Mouse (Mus musculus) lung, adult 2 months (tissue): ENCODE results near the gene Stfa1. TPM values are rescaled to one million over a fixed set of nuclear protein-coding genes. Genes with fewer than 3 reads are reported as not detected.
"Not testable (repeated sequence)": the region's sequence is repeated elsewhere in the genome, so short reads cannot be mapped to it uniquely, and the experiment has no call there.

Experiments
- DNase-seq: peaks from one replicate; pipeline ENCODE4 v3.0.0; 2022
- H3K4me1 ChIP-seq: fragments of 200-500 bp; 2 replicates; pipeline ENCODE4 v1.6.1; 2011; ENCODE audit warnings: low read length; ENCODE audit not compliant: control insufficient read depth, insufficient read depth
- H3K4me3 ChIP-seq: fragments of 200-500 bp; replicated peaks from 2 replicates; pipeline ENCODE3; 2011; ENCODE audit warnings: low read depth, mild to moderate bottlenecking, control low read depth, low read length; ENCODE audit errors: extremely low read depth
- CTCF ChIP-seq: fragments of 200-500 bp; IDR thresholded peaks from 2 replicates; pipeline ENCODE4 v1.5.1; 2011; ENCODE audit warnings: mild to moderate bottlenecking, low read length, control low read depth; ENCODE audit not compliant: insufficient read depth
- POLR2A ChIP-seq: fragments of 200-500 bp; IDR thresholded peaks from 2 replicates; pipeline ENCODE4 v1.6.1; 2011; ENCODE audit warnings: low read depth, mild to moderate bottlenecking, control low read depth, low read length, borderline replicate concordance; ENCODE audit errors: extremely low read depth
- WGBS: fragments of 180-500 bp; shearing (Covaris S2); methylation state at CpG from one replicate; pipeline ENCODE4 v1.1.7; 2018; 5-methylcytosine and 5-hydroxymethylcytosine counted together
- polyA plus RNA-seq: library from polyadenylated mRNA; depleted of rRNA; stranded (reverse); fragments of >200 nt; gene quantifications from 2 replicates; pipeline ENCODE4 v1.2.3, GENCODE M21; 2012; rRNA removed

The Stfa1 gene
- not detected in 2 replicates for polyA plus RNA-seq

- 83% methylated on average over 4 of the region's 4 CpGs for whole genome bisulfite sequencing
- not testable (repeated sequence) for H3K4me3 ChIP-seq, H3K4me1 ChIP-seq, DNase-seq
These were observed at the start of gene Stfa1 for GRCm38 (mm10) chr16:36276796-36277195. Stfa1 (plus strand) TSS chr16:36276951.

- DNase-seq, H3K4me1 ChIP-seq: not testable (repeated sequence)
These were observed 16.2 kb upstream of the Stfa1 start for GRCm38 (mm10) chr16:36260585-36260984.

GRCm38 (mm10) chr16:36289140-36289539, 12.4 kb downstream of the Stfa1 start:
- no peak for DNase-seq
- no peak overlapping the region for H3K4me3 ChIP-seq
- WGBS: 68% methylated on average over 4 of the region's 4 CpGs
- TF ChIP-seq POLR2A: no peak
- no peak for TF ChIP-seq CTCF
- no peaks in the 10 kb centered on the region for H3K4me1 ChIP-seq

More at GRCm38 (mm10) chr16:36260585-36260984, 16.2 kb upstream of the Stfa1 start:
- not testable (repeated sequence) for H3K4me3 ChIP-seq

GRCm38 (mm10) chr16:36307631-36308030, 30.9 kb downstream of the Stfa1 start:
- TF ChIP-seq CTCF (no peak), POLR2A (no peak)
- Histone ChIP-seq H3K4me3 (no peak overlapping the region), H3K4me1 (no peaks in the 10 kb centered on the region)
- 57% methylated on average over 4 of the region's 4 CpGs for WGBS
- DNase-seq: no peak

DNA sequence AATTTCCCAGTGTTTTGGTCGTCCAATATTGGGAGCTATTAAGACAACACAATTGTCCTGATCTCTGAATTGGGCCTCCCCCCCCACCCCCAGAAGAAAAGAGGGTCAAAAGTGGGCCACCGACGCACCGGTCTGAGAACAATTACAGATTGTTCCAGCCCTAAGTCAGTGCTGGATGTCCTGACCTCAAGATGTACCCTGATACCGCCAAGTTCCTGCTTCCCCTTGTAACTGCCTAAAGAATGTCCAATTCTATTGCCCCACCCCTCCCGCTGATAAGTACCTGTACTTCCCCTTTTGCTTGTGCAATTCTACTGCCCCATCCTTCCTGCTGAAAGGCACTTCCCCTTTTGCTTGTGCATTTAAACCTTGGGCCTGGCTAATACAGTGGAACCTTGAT, 39.4 kb downstream of the Stfa1 start:
- 69% methylated on average over 6 of the region's 6 CpGs for WGBS

DNA sequence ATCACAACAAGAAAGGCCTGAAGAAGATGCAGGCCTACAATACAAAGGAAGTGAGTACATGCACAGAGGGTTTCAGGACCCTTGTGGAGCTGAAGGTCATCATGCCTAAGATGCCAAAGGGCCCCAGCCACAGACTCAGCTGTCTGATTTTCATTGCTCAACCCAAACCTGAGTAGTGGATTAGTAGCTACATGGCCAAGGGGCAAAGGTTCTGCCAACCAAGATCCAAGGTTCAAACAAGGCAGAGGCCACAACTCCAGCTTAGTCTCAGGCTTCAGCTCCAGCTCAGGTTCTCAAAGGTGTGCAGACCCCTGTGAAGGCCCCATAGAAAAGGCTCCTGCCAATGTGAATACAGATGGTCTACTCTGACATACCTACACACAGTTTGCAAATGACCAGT, 42.5 kb downstream of the Stfa1 start:
- H3K4me3 ChIP-seq: no peak overlapping the region
- no peaks in the 10 kb centered on the region for H3K4me1 ChIP-seq
- no peak for TF ChIP-seq POLR2A
- no peak for TF ChIP-seq CTCF
- DNase-seq: no peak

More for the DNA sequence above, 39.4 kb downstream of the Stfa1 start:
- DNase-seq, H3K4me3 ChIP-seq, H3K4me1 ChIP-seq: not testable (repeated sequence)

- TF ChIP-seq POLR2A: no peak
- no peak for TF ChIP-seq CTCF
- H3K4me1 ChIP-seq: no peaks in the 10 kb centered on the region
- no peak for DNase-seq
- WGBS: 58% methylated on average over 3 of the region's 3 CpGs
- no peak within 1 kb of the TSS for H3K4me3 ChIP-seq
These were observed 57.5 kb downstream of the Stfa1 start, which contains the start of gene BC117090 for GRCm38 (mm10) chr16:36334232-36334631. BC117090 (minus strand) TSS chr16:36334332.

Other genes starting within 250 kb of the Stfa1 start
- 1.2 and 2.5 TPM in 2 replicates for gene Wdr5b, start 235.8 kb upstream of the Stfa1 start, polyA plus RNA-seq
- gene Fam162a, start 205.4 kb upstream of the Stfa1 start, polyA plus RNA-seq: 39.7 and 41.3 TPM in 2 replicates
- gene Ccdc58, start 205.3 kb upstream of the Stfa1 start, polyA plus RNA-seq: 3.6 and 6.8 TPM in 2 replicates
- 1.5 TPM in 1 of 2 replicates, not detected in the other for gene Csta1, start 145.7 kb upstream of the Stfa1 start, polyA plus RNA-seq
- 0.45 TPM in 1 of 2 replicates, not detected in the other for gene Stfa2l1, start 120.1 kb upstream of the Stfa1 start, polyA plus RNA-seq
- not detected in 2 replicates for gene Gm5483, start 92.7 kb upstream of the Stfa1 start, polyA plus RNA-seq
- gene Gm5416, start 66.5 kb upstream of the Stfa1 start, polyA plus RNA-seq: not detected in 2 replicates
- 0.86 TPM in 1 of 2 replicates, not detected in the other for gene 2010005H15Rik, start 55.5 kb upstream of the Stfa1 start, polyA plus RNA-seq
- not detected in 2 replicates for gene BC117090, start 57.4 kb downstream of the Stfa1 start, polyA plus RNA-seq
- gene BC100530, start 90.8 kb downstream of the Stfa1 start, polyA plus RNA-seq: not detected in 2 replicates
- not detected in 2 replicates for gene Stfa2, start 131.5 kb downstream of the Stfa1 start, polyA plus RNA-seq
- gene Stfa3, start 178.4 kb downstream of the Stfa1 start, polyA plus RNA-seq: not detected in 2 replicates